Mouse (Mus musculus): Measurements from ENCODE around the gene Tmem198b. TPM values are rescaled to one million over a fixed set of nuclear protein-coding genes. Genes with fewer than 3 reads are reported as not detected.

Tmem198b gene
- polyA plus RNA-seq, 2 experiments from 2014 or later, result 3.3 to 3.4 TPM

DNA sequence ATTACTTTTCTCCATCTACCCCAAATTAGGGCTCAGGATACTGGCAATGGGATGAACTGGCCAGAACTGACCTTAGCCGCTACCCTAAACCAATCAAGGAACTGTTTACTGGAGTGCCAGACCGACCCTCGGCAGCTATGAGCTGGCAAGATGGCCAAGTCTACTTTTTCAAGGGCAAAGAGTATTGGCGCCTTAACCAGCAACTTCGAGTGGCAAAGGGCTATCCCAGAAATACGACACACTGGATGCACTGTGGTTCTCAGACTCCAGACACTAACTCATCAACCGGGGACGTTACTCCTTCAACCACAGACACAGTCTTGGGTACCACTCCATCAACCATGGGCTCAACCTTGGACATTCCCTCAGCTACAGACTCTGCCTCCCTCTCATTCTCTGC is 5.5 kb downstream of the Tmem198b start:
- ATAC-seq, result no peak

DNA sequence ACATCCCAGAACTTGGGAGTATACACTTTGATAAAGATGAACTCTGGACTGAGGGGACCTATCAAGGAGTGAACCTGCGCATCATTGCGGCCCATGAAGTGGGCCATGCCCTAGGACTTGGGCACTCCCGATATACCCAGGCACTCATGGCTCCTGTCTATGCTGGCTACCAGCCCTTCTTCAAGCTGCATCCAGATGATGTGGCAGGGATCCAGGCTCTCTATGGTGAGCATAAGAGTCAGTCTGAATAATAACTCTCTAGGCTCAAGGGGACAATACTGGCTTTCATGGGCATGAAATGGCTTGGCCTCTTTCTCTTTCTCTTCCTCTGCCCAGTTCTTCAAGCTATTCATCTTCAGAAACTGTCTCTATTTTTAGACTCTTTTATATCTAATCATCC is 8.6 kb downstream of the Tmem198b start:
- no peak for ATAC-seq

DNA sequence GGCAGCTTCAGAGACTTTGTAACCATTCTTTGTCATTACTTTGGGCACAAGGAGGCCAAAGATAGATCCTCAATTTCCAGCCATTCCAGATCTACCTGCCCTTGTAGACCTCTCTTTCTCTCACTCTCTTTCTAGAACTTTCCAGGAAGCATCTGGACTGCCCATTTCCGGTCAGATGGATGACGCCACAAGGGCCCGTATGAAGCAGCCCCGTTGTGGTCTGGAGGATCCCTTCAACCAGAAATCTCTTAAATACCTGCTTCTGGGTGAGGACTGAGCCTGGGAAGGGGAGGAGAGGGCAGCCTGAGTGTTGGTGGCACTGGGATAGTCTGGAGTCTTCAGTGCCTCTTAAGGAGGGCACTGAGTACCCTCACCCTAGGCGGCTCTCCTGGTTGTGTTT is 9.8 kb downstream of the Tmem198b start:
- no peak for ATAC-seq

DNA sequence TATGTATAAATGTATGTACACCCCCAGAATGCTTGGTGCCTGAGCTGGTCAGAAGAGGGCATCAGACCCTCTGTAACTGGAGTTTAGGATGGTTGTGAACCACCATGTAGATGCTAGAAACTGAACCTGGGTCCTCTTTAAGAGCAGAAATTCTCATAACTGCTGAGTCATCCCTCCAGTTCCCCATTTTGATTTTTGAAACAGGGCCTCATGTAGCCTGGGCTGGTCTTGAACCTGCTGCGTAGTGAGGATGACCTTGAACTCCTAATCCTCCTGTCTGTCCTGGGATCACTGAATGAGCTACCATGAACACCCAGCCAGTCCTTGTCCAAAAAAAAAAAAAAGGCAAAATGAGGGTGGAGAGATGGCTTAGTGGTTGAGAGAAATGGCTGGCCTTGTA is 10.9 kb downstream of the Tmem198b start:
- no peak for ATAC-seq

DNA sequence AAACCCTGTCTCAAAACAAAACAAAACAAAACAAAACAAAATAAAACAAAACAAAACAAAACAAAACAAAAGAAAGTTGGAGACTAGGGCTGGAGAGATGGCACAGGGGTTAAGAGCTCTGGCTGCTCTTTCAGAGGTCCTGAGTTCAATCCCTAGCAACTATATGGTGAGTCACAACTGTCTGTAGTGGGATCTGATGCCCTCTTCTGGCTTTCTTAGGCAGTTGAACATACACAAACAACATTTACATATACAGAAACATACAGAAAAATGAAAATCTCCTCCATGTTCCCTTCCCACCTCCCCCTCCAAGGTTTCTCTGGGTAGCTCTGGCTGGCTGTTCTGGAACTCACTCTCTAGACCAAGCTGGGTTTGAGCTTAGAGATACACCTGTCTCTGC is 12.1 kb downstream of the Tmem198b start:
- no peak for ATAC-seq

DNA sequence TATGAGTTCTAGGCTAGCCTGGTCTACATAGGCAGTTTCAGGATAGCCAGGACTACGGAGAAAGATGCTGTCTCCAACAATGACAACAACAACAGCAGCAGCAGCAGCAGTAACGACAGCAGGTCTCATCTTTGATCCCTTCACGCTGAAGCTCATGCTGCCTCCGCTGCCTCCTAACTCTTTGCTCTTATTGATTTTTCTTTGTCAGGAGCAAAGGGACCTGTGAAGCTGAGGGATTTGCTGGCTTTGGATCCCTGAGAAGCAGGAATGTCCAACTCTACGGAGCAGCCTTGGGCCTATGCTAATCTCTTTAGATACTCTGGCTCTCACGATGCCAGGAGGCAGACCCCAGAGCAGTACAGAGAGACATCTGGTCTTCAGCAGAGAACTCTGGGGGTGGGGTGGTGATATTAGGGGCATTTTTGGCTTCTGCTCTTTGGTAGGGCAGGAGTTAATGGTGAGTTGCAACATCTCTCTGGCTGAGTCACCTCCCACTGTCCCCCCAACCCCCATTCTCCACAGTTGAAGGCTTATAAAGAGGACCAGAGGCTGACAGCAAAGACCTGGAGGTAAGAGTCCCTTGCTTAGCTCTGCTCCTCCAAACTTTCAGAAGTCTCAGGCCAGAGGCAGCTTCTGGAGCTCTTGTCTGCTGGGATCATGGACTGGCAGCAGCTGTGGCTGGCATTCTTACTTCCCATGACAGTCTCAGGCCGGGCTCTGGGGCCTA is 13.6 kb downstream of the Tmem198b start, which contains the start of gene Mmp19:
Gene Mmp19 (plus strand): TSS at position 513 of the 727 bp plus-strand sequence.
- no peak for ATAC-seq

DNA sequence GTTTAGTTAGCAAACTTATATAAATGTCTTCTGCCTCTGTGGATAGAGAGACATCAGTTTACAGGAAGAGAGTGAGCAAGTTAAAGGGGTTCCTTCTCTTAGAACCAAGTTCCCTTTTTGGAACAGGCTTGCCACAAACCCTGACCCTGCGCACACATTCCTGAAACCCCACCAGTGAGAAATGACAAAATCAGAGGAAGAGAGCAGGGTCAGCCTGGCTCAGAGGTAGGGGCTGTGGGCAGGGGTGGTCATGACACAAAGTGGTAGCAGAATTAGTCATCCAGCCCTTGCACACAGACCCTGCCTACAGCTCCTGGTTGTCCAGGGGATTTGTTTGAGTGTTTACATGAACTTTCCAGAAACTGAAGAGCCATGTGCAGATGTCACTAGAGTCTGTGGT is 24.0 kb downstream of the Tmem198b start:
- no peak for ATAC-seq

DNA sequence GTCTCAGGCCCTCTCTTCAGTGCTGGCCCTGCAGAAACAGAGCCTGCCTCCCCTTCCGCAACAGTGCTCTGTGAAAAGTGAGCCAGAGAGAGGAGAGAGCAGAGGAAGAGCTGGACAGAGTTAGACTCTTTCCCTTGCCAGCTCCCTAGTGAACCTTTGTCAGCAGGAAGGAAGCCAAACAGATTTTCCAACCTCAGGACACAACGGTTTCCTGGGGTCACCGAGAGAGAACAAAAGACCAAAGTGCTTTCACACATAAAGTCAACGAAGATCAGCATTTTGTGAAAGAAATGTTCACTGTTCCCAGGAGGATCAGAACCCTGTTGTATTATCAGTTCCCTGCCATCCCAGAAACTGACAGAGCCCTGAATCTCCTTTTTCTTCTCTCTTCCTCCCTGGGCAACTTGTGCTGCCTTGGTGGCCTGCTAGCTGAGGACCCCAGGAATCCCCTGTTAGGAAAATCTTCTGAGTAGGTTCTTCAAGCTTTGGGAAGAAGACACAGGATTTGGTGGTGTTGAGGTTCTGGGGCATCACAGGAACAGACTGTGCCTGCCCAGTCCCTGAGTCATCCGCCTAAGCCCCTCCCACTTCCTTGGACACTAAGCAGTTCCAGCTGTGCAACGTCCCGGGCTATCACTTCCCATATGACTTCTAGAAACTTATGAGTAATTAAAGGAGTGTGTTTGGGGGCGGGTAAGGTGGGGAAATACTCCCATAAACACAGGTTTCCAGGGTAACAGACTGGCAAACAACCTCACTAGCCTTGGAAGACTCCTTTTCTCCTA is 25.0 kb downstream of the Tmem198b start:
- no peak for ATAC-seq

DNA sequence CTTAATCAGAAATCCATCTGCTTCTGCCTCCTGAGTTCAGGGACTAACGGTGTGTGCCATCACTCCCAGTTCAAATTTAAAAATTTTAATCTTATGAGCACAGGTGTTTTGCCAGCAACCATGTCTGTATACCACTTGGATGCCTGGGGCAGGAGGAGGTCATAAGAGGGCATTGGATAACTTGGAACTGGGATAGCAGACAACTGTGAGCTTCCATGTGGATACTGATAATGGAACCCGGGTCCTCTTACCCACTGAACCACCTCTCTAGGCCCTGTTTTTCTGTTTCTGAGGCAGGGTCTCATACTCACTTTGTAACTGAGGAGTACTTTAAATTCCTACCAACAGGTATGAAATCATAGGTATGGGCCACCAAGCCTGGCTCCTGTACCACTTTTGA is 25.7 kb downstream of the Tmem198b start:
- ATAC-seq, result no peak

DNA sequence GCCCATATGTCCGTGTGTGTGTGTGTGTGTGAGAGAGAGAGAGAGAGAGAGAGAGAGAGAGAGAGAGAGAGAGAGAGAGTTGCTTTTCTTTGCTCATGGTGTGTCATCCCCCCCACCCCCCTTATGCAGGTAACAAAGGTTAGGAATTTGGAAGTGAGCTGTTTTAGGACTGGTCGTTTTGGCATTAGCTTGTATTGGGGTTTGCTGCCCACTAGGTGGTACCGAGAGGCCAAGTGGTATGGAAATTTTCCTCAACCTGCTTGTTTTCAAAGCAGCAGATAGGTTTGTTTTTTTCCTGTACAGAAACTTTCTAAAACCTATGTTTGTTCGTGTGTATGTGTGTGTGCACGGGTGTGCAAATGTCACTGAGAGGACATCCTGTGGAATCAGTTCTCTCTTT is 30.5 kb downstream of the Tmem198b start:
- no peak for ATAC-seq

DNA sequence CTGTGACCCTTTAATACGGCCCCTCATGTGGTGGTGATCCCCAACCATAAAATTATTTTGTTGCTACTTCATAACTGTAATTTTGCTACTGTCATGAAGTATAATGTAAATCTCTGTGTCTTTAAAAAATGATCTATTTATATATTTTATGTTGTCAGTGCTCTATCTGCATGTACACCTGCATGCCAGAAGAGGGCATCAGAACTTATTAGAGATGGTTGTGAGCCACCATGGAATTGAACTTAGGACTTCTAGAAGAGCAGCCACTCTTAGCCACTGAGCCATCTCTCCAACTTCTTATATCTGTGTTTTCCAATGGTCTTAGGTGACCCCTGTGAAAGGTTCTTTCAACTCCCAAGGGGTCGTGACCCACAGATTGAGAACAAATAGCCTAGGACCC is 31.3 kb downstream of the Tmem198b start:
- no peak for ATAC-seq

Other genes with a start within 250 kb of the Tmem198b start
- gene Pa2g4, start 238.4 kb downstream of the Tmem198b start, polyA plus RNA-seq (2017; shearing (Covaris generic)), result 100 to 1,000 TPM; 136 to 160 TPM
- 1 to 10 TPM; 4.1 to 4.2 TPM for gene Erbb3, start 214.7 kb downstream of the Tmem198b start, polyA plus RNA-seq (2017; shearing (Covaris generic))
- gene Rps26, start 177.6 kb downstream of the Tmem198b start, polyA plus RNA-seq (2017; shearing (Covaris generic)), result 1,000 to 10,000 TPM; 1,759 to 1,796 TPM
- gene Ikzf4, start 158.4 kb downstream of the Tmem198b start, polyA plus RNA-seq (2017; shearing (Covaris generic)), result 100 to 1,000 TPM; 103 to 107 TPM
- gene Suox, start 130.3 kb downstream of the Tmem198b start, polyA plus RNA-seq (2017; shearing (Covaris generic)), result 10 to 100 TPM; 15.3 to 17.9 TPM
- 10 to 100 TPM; 50.7 to 59.5 TPM for gene Rab5b, start 108.1 kb downstream of the Tmem198b start, polyA plus RNA-seq (2017; shearing (Covaris generic))
- gene Pmel, start 100.2 kb downstream of the Tmem198b start, polyA plus RNA-seq (2017; shearing (Covaris generic)), result 1 to 10 TPM; 2.6 to 5.7 TPM
- gene Cdk2, start 99.3 kb downstream of the Tmem198b start, polyA plus RNA-seq (2017; shearing (Covaris generic)), result 10 to 100 TPM; 24.0 to 29.2 TPM
- 100 to 1,000 TPM; 269 to 295 TPM for gene Dgka, start 59.5 kb downstream of the Tmem198b start, polyA plus RNA-seq (2017; shearing (Covaris generic))
- gene Pym1, start 56.5 kb downstream of the Tmem198b start, polyA plus RNA-seq (2017; shearing (Covaris generic)), result 10 to 100 TPM; 64.1 to 79.7 TPM
- gene Mmp19, start 13.5 kb downstream of the Tmem198b start, polyA plus RNA-seq (2017; shearing (Covaris generic)), result not detected
- 10 to 100 TPM; 54.4 to 68.5 TPM for gene Dnajc14, start 308 bp downstream of the Tmem198b start, polyA plus RNA-seq (2017; shearing (Covaris generic))
- 100 to 1,000 TPM; 192 to 229 TPM for gene Sarnp, start 13.0 kb upstream of the Tmem198b start, polyA plus RNA-seq (2017; shearing (Covaris generic))
- 10 to 100 TPM; 75.6 to 87.1 TPM for gene Ormdl2, start 17.3 kb upstream of the Tmem198b start, polyA plus RNA-seq (2017; shearing (Covaris generic))
- gene Gdf11, start 87.3 kb upstream of the Tmem198b start, polyA plus RNA-seq (2017; shearing (Covaris generic)), result 1 to 10 TPM; 5.0 to 5.6 TPM
- under 1 TPM; 0.69 to 0.92 TPM for gene Cd63, start 96.6 kb upstream of the Tmem198b start, polyA plus RNA-seq (2017; shearing (Covaris generic))
- gene Rdh5, start 118.5 kb upstream of the Tmem198b start, polyA plus RNA-seq (2017; shearing (Covaris generic)), result 1 to 10 TPM; 5.7 to 8.9 TPM
- gene Bloc1s1, start 119.7 kb upstream of the Tmem198b start, polyA plus RNA-seq (2017; shearing (Covaris generic)), result 100 to 1,000 TPM; 218 to 252 TPM
- gene Itga7, start 129.4 kb upstream of the Tmem198b start, polyA plus RNA-seq (2017; shearing (Covaris generic)), result 1 to 10 TPM; 2.9 to 6.1 TPM
- not detected for gene Mettl7b, start 156.6 kb upstream of the Tmem198b start, polyA plus RNA-seq (2017; shearing (Covaris generic))
- not detected for gene Olfr9, start 185.1 kb upstream of the Tmem198b start, polyA plus RNA-seq (2017; shearing (Covaris generic))
- not detected for gene Olfr763, start 206.4 kb upstream of the Tmem198b start, polyA plus RNA-seq (2017; shearing (Covaris generic))
- gene Olfr764-ps1, start 235.5 kb upstream of the Tmem198b start, polyA plus RNA-seq (2017; shearing (Covaris generic)), result not detected
- gene Olfr765, start 245.6 kb upstream of the Tmem198b start, polyA plus RNA-seq (2017; shearing (Covaris generic)), result not detected

Measured in activated CD4-positive, CD25-positive, alpha-beta regulatory T cell, adult 4 months (primary cell).